Mouse (Mus musculus) heart, postnatal 0 days (tissue): ENCODE measurements at regions not wholly inside any gene's neighbourhood (a gene's known extent, or its start where the extent isn't known, plus 50 kb on each side); places are given as distances from the start of the nearest gene placed in this dataset.

ENCODE experiments used
- ATAC-seq: fragments of 200-750 bp; cut with Nextera tagmentation; 2 replicates; pipeline ENCODE4 v1.8.0; 2017; ENCODE audit warnings: low read depth, moderate number of reproducible peaks, moderate library complexity; ENCODE audit not compliant: insufficient read depth
- DNase-seq: peaks from one replicate; pipeline ENCODE4 v3.0.0-alpha.2; 2016; ENCODE audit warnings: low spot score
- H3K27ac ChIP-seq: fragments of 300-500 bp; sonication (generic); 2 replicates; pipeline ENCODE4 v1.5.1; 2014; ENCODE audit warnings: low read depth, mild to moderate bottlenecking
- H3K27me3 ChIP-seq: fragments of 300-500 bp; sonication (generic); 2 replicates; pipeline ENCODE4 v1.6.1; 2014; ENCODE audit warnings: low read length, mixed read lengths; ENCODE audit not compliant: control insufficient read depth, insufficient read depth
- H3K36me3 ChIP-seq: fragments of 300-500 bp; sonication (generic); replicated peaks from 2 replicates; pipeline ENCODE4 v1.6.1; 2014; ENCODE audit warnings: low read length, mixed read lengths; ENCODE audit not compliant: control insufficient read depth, insufficient read depth
- H3K4me1 ChIP-seq: fragments of 300-500 bp; sonication (generic); 2 replicates; pipeline ENCODE4 v1.6.1; 2014; ENCODE audit warnings: antibody characterized with exemption; ENCODE audit not compliant: control insufficient read depth, insufficient read depth
- H3K4me2 ChIP-seq: fragments of 300-500 bp; sonication (generic); 2 replicates; pipeline ENCODE4 v1.6.1; 2014; ENCODE audit warnings: low read depth, mild to moderate bottlenecking, low read length, moderate library complexity
- H3K4me3 ChIP-seq: fragments of 300-500 bp; sonication (generic); 2 replicates; pipeline ENCODE4 v1.5.1; 2014; ENCODE audit warnings: low read depth, low read length
- H3K9ac ChIP-seq: fragments of 300-500 bp; sonication (generic); replicated peaks from 2 replicates; pipeline ENCODE4 v1.6.1; 2014; ENCODE audit warnings: low read depth, low read length, mixed read lengths
- H3K9me3 ChIP-seq: fragments of 300-500 bp; sonication (generic); replicated peaks from 2 replicates; pipeline ENCODE4 v1.6.1; 2016; ENCODE audit warnings: low read length; ENCODE audit not compliant: control insufficient read depth
- CTCF ChIP-seq: IDR thresholded peaks from 2 replicates; pipeline ENCODE4 v1.5.1; 2016; ENCODE audit warnings: antibody characterized with exemption, control low read depth, low read depth
- EP300 ChIP-seq: IDR thresholded peaks from 2 replicates; pipeline ENCODE4 v1.6.1; 2016; ENCODE audit warnings: antibody characterized with exemption, low read depth
- WGBS: fragments of 180-500 bp; shearing (Covaris S2); extraction: QIAGEN DNeasy Blood & Tissue Kit; methylation state at CpG from one replicate; pipeline ENCODE4 v1.1.7; 2014; 5-methylcytosine and 5-hydroxymethylcytosine counted together

GRCm38 (mm10) chr19:6610715-6611114 lies 67.9 kb upstream of the Slc22a12 start:
- H3K4me3 ChIP-seq: no peak overlapping the region
- WGBS: 69% methylated on average over 5 of the region's 5 CpGs
- no peak for TF ChIP-seq CTCF
- no peak for TF ChIP-seq EP300
- no peaks in the 10 kb centered on the region for H3K27me3 ChIP-seq
- no peaks in the 10 kb centered on the region for H3K9me3 ChIP-seq
- ATAC-seq (no peak), DNase-seq (no peak)
- H3K4me2 ChIP-seq: no peak overlapping the region
- H3K4me1 ChIP-seq: no peaks in the 10 kb centered on the region
- no peak overlapping the region for H3K27ac ChIP-seq
- no peaks in the 10 kb centered on the region for H3K36me3 ChIP-seq
- H3K9ac ChIP-seq: no peak overlapping the region

- 49% methylated on average over 8 of the region's 8 CpGs for WGBS
- TF ChIP-seq EP300 (no peak), CTCF (no peak)
- ATAC-seq (no peak), DNase-seq (no peak)
- Histone ChIP-seq H3K4me3 (no peak overlapping the region), H3K27ac (no peak overlapping the region), H3K27me3 (no peaks in the 10 kb centered on the region), H3K4me1 (no peaks in the 10 kb centered on the region), H3K9ac (no peak overlapping the region), H3K9me3 (no peaks in the 10 kb centered on the region), H3K36me3 (no peaks in the 10 kb centered on the region), H3K4me2 (no peak overlapping the region)
Measured at GRCm38 (mm10) chr19:6610051-6610450, 67.2 kb upstream of the Slc22a12 start.

- no peak for TF ChIP-seq EP300
- TF ChIP-seq CTCF: no peak
Measured at GRCm38 (mm10) chr19:6607501-6607900, 64.7 kb upstream of the Slc22a12 start.

GRCm38 (mm10) chr19:6606667-6607066 lies 63.8 kb upstream of the Slc22a12 start:
- no peak overlapping the region for H3K4me3 ChIP-seq
- H3K27me3 ChIP-seq: 0 out of 2 replicates have a peak, but pooled peaks cover 4% of the 10 kb centered on the region
- H3K36me3 ChIP-seq: no peaks in the 10 kb centered on the region
- H3K4me2 ChIP-seq: no peak overlapping the region
- H3K9me3 ChIP-seq: no peaks in the 10 kb centered on the region
- no peak for TF ChIP-seq CTCF
- TF ChIP-seq EP300: no peak
- WGBS: 70% methylated on average over 7 of the region's 7 CpGs
- no peak overlapping the region for H3K27ac ChIP-seq
- no peak for DNase-seq
- no peak for ATAC-seq
- no peak overlapping the region for H3K9ac ChIP-seq
- H3K4me1 ChIP-seq: no peaks in the 10 kb centered on the region

More at GRCm38 (mm10) chr19:6607501-6607900, 64.7 kb upstream of the Slc22a12 start:
- Histone ChIP-seq H3K4me2 (no peak overlapping the region), H3K27me3 (0 out of 2 replicates have a peak, but pooled peaks cover 4% of the 10 kb centered on the region), H3K27ac (no peak overlapping the region), H3K9me3 (no peaks in the 10 kb centered on the region), H3K9ac (no peak overlapping the region), H3K36me3 (no peaks in the 10 kb centered on the region), H3K4me1 (no peaks in the 10 kb centered on the region), H3K4me3 (no peak overlapping the region)
- DNase-seq: no peak
- WGBS: 71% methylated on average over 2 of the region's 2 CpGs
- ATAC-seq: no peak

GRCm38 (mm10) chr19:6604702-6605101 lies 61.9 kb upstream of the Slc22a12 start:
- Histone ChIP-seq H3K36me3 (no peaks in the 10 kb centered on the region), H3K27me3 (0 out of 2 replicates have a peak, but pooled peaks cover 4% of the 10 kb centered on the region), H3K9ac (no peak overlapping the region), H3K4me1 (no peaks in the 10 kb centered on the region), H3K4me2 (no peak overlapping the region), H3K4me3 (no peak overlapping the region), H3K9me3 (no peaks in the 10 kb centered on the region), H3K27ac (no peak overlapping the region)
- WGBS: 45% methylated on average over 8 of the region's 8 CpGs
- DNase-seq (no peak), ATAC-seq (no peak)
- TF ChIP-seq CTCF (no peak), EP300 (no peak)

GRCm38 (mm10) chr19:6600873-6601530 lies 58.2 kb upstream of the Slc22a12 start:
- Histone ChIP-seq H3K27ac (no peak overlapping the region), H3K9ac (no peak overlapping the region), H3K4me1 (no peaks in the 10 kb centered on the region), H3K4me2 (no peak overlapping the region), H3K9me3 (no peaks in the 10 kb centered on the region), H3K27me3 (0 out of 2 replicates have a peak, but pooled peaks cover 4% of the 10 kb centered on the region), H3K36me3 (no peaks in the 10 kb centered on the region), H3K4me3 (no peak overlapping the region)
- WGBS: 28% methylated on average over 12 of the region's 12 CpGs
- TF ChIP-seq CTCF (no peak), EP300 (no peak)
- DNase-seq (no peak), ATAC-seq (no peak)
